Mouse (Mus musculus) liver, embryonic 16.5 days (tissue): ENCODE results near the gene BB287469. TPM values are rescaled to one million over a fixed set of nuclear protein-coding genes. Genes with fewer than 3 reads are reported as not detected.
"Not testable (repeated sequence)": the region's sequence is repeated elsewhere in the genome, so short reads cannot be mapped to it uniquely, and the experiment has no call there.

Source experiments
- ATAC-seq: fragments of 200-750 bp; cut with Nextera tagmentation; 2 replicates; pipeline ENCODE4 v1.8.0; 2017; ENCODE audit warnings: low read depth, mild to moderate bottlenecking, moderate number of reproducible peaks, moderate library complexity
- H3K27ac ChIP-seq: fragments of 300-500 bp; sonication (generic); 2 replicates; pipeline ENCODE4 v1.5.1; 2014; ENCODE audit warnings: mild to moderate bottlenecking, low read length
- H3K27me3 ChIP-seq: fragments of 300-500 bp; sonication (generic); 2 replicates; pipeline ENCODE4 v1.6.1; 2014; ENCODE audit warnings: low read depth, low read length, mixed read lengths; ENCODE audit not compliant: control insufficient read depth, insufficient read depth
- H3K36me3 ChIP-seq: fragments of 300-500 bp; sonication (generic); 2 replicates; pipeline ENCODE4 v1.6.1; 2014; ENCODE audit warnings: mild to moderate bottlenecking; ENCODE audit not compliant: control insufficient read depth, insufficient read depth
- H3K4me1 ChIP-seq: fragments of 300-500 bp; sonication (generic); 2 replicates; pipeline ENCODE4 v1.6.1; 2014; ENCODE audit warnings: low read depth, low read length, mixed read lengths; ENCODE audit not compliant: control insufficient read depth
- H3K4me2 ChIP-seq: fragments of 300-500 bp; sonication (generic); 2 replicates; pipeline ENCODE4 v1.6.1; 2014; ENCODE audit warnings: low read depth, low read length, mixed read lengths
- H3K4me3 ChIP-seq: fragments of 300-500 bp; sonication (generic); 2 replicates; pipeline ENCODE4 v1.5.1; 2014; ENCODE audit warnings: low read depth, mild to moderate bottlenecking, low read length
- H3K9ac ChIP-seq: fragments of 300-500 bp; sonication (generic); 2 replicates; pipeline ENCODE4 v1.6.1; 2014; ENCODE audit warnings: low read depth, low read length
- H3K9me3 ChIP-seq: fragments of 300-500 bp; sonication (generic); replicated peaks from 2 replicates; pipeline ENCODE4 v1.6.1; 2016; ENCODE audit warnings: low read length; ENCODE audit not compliant: control insufficient read depth
- WGBS: fragments of 180-500 bp; shearing (Covaris S2); extraction: QIAGEN DNeasy Blood & Tissue Kit; methylation state at CpG from one replicate; pipeline ENCODE4 v1.1.7; 2014; ENCODE audit not compliant: insufficient replicate concordance; 5-methylcytosine and 5-hydroxymethylcytosine counted together
- polyA plus RNA-seq: library from polyadenylated mRNA; unstranded; fragments of >200 nt; fragmentation: Nextera tagmentation; extraction: Ambion mirVana; gene quantifications from 2 replicates; pipeline ENCODE4 v1.2.1, GENCODE M21; 2015

BB287469 gene
- 0.26 TPM in 1 of 2 replicates, not detected in the other for polyA plus RNA-seq

- not testable (repeated sequence) for H3K27me3 ChIP-seq, H3K4me1 ChIP-seq, ATAC-seq, H3K9me3 ChIP-seq, H3K4me3 ChIP-seq, H3K9ac ChIP-seq, H3K4me2 ChIP-seq, H3K27ac ChIP-seq, H3K36me3 ChIP-seq
- 57% methylated on average over 5 of the region's 6 CpGs for WGBS
Observed at GRCm38 (mm10) chr12:87816277-87816676, at the start of gene BB287469. TSS of gene BB287469 (plus strand) at chr12:87816577.

- not testable (repeated sequence) for ATAC-seq, H3K4me2 ChIP-seq, H3K36me3 ChIP-seq, H3K9ac ChIP-seq, H3K27ac ChIP-seq, H3K9me3 ChIP-seq, H3K27me3 ChIP-seq, H3K4me1 ChIP-seq, H3K4me3 ChIP-seq
- 65% methylated on average over 4 of the region's 4 CpGs for WGBS
Observed at GRCm38 (mm10) chr12:87775655-87776054, 40.7 kb upstream of the BB287469 start, which contains the start of gene Gm21319. TSS of gene Gm21319 (minus strand) at chr12:87775755.

- H3K9ac ChIP-seq, H3K9me3 ChIP-seq, H3K36me3 ChIP-seq, H3K4me1 ChIP-seq, ATAC-seq, H3K27ac ChIP-seq, H3K4me3 ChIP-seq, H3K4me2 ChIP-seq, H3K27me3 ChIP-seq: not testable (repeated sequence)
- 50% methylated on average over 1 of the region's 1 CpGs for WGBS
Observed at GRCm38 (mm10) chr12:87795212-87795611, 21.2 kb upstream of the BB287469 start, which contains the start of gene Gm21936. TSS of gene Gm21936 (plus strand) at chr12:87795512.

- H3K4me1 ChIP-seq, H3K27ac ChIP-seq, H3K9me3 ChIP-seq, H3K36me3 ChIP-seq, H3K4me3 ChIP-seq, H3K9ac ChIP-seq, H3K27me3 ChIP-seq, H3K4me2 ChIP-seq, ATAC-seq: not testable (repeated sequence)
- 71% methylated on average over 5 of the region's 5 CpGs for WGBS
Observed at GRCm38 (mm10) chr12:87797971-87798370, 18.4 kb upstream of the BB287469 start.

- H3K4me2 ChIP-seq, H3K9ac ChIP-seq, H3K9me3 ChIP-seq, H3K4me3 ChIP-seq, H3K27ac ChIP-seq, H3K4me1 ChIP-seq, H3K27me3 ChIP-seq, ATAC-seq, H3K36me3 ChIP-seq: not testable (repeated sequence)
- WGBS: 37% methylated on average over 1 of the region's 2 CpGs
Observed at GRCm38 (mm10) chr12:87842239-87842638, 25.9 kb downstream of the BB287469 start, which contains the start of gene Gm2001. TSS of gene Gm2001 (minus strand) at chr12:87842339.

- H3K27ac ChIP-seq, H3K4me3 ChIP-seq, H3K27me3 ChIP-seq, H3K9me3 ChIP-seq, H3K9ac ChIP-seq, H3K36me3 ChIP-seq, H3K4me2 ChIP-seq, H3K4me1 ChIP-seq: not testable (repeated sequence)
- WGBS: no CpG with 5 or more reads among the region's 2 CpGs
- ATAC-seq: peak; percentile 68
Observed at GRCm38 (mm10) chr12:87850657-87851056, 34.3 kb downstream of the BB287469 start.

- 34% methylated on average over 1 of the region's 1 CpGs for WGBS
- not testable (repeated sequence) for H3K4me2 ChIP-seq, H3K4me1 ChIP-seq, H3K9me3 ChIP-seq, H3K36me3 ChIP-seq, H3K9ac ChIP-seq, ATAC-seq, H3K4me3 ChIP-seq, H3K27ac ChIP-seq, H3K27me3 ChIP-seq
Observed at GRCm38 (mm10) chr12:87856067-87856466, 39.7 kb downstream of the BB287469 start.

GRCm38 (mm10) chr12:87861740-87862692, 45.6 kb downstream of the BB287469 start:
- H3K4me3 ChIP-seq, H3K27ac ChIP-seq, H3K36me3 ChIP-seq, H3K4me2 ChIP-seq, H3K4me1 ChIP-seq, H3K9ac ChIP-seq, H3K9me3 ChIP-seq, H3K27me3 ChIP-seq: not testable (repeated sequence)
- 64% methylated on average over 23 of the region's 23 CpGs for WGBS
- 0 out of 2 replicates have a peak, but pooled peaks have one; percentile 11 for ATAC-seq

GRCm38 (mm10) chr12:87863638-87864037, 47.3 kb downstream of the BB287469 start:
- H3K4me3 ChIP-seq, H3K9me3 ChIP-seq, H3K27ac ChIP-seq, H3K9ac ChIP-seq, H3K4me1 ChIP-seq, H3K36me3 ChIP-seq, ATAC-seq, H3K4me2 ChIP-seq, H3K27me3 ChIP-seq: not testable (repeated sequence)
- 84% methylated on average over 8 of the region's 11 CpGs for WGBS
